Mouse (Mus musculus) midbrain, embryonic 12.5 days (tissue): ENCODE measurements around the gene Zzef1. TPM values are rescaled to one million over a fixed set of nuclear protein-coding genes. Genes with fewer than 3 reads are reported as not detected.

Experiments
- ATAC-seq: fragments of 200-750 bp; cut with Nextera tagmentation; 2 replicates; pipeline ENCODE4 v1.8.0; 2017; ENCODE audit warnings: low read depth, moderate TSS enrichment, moderate library complexity; ENCODE audit not compliant: low FRiP score
- H3K27ac ChIP-seq: fragments of 300-500 bp; sonication (generic); replicated peaks from 2 replicates; pipeline ENCODE4 v1.5.1; 2016; ENCODE audit warnings: mild to moderate bottlenecking
- H3K27me3 ChIP-seq: fragments of 300-500 bp; sonication (generic); 2 replicates; pipeline ENCODE4 v1.6.1; 2016; ENCODE audit warnings: mild to moderate bottlenecking
- H3K36me3 ChIP-seq: fragments of 300-500 bp; sonication (generic); 2 replicates; pipeline ENCODE4 v1.6.1; 2016
- H3K4me1 ChIP-seq: fragments of 300-500 bp; sonication (generic); 2 replicates; pipeline ENCODE4 v1.6.1; 2016
- H3K4me2 ChIP-seq: fragments of 300-500 bp; sonication (generic); replicated peaks from 2 replicates; pipeline ENCODE4 v1.6.1; 2016; ENCODE audit warnings: mild to moderate bottlenecking, moderate library complexity
- H3K4me3 ChIP-seq: fragments of 300-500 bp; sonication (generic); 2 replicates; pipeline ENCODE4 v1.5.1; 2016; ENCODE audit warnings: mild to moderate bottlenecking
- H3K9ac ChIP-seq: fragments of 300-500 bp; sonication (generic); replicated peaks from 2 replicates; pipeline ENCODE4 v1.6.1; 2016; ENCODE audit warnings: mild to moderate bottlenecking, moderate library complexity
- H3K9me3 ChIP-seq: fragments of 300-500 bp; sonication (generic); 2 replicates; pipeline ENCODE4 v1.6.1; 2016; ENCODE audit warnings: mild to moderate bottlenecking
- WGBS: fragments of 180-500 bp; shearing (Covaris S2); methylation state at CpG from one replicate; pipeline ENCODE4 v1.1.7; 2016; 5-methylcytosine and 5-hydroxymethylcytosine counted together
- polyA plus RNA-seq: library from polyadenylated mRNA; unstranded; fragments of >200 nt; fragmentation: Nextera tagmentation; extraction: Ambion mirVana; gene quantifications from 2 replicates; pipeline ENCODE4 v1.2.1, GENCODE M21; 2016

Zzef1 gene
- polyA plus RNA-seq, 1 experiment from 2014 or later, result 11.9 TPM

GRCm38 (mm10) chr11:72951137-72952000 lies 155.3 kb downstream of the Zzef1 start:
- Histone ChIP-seq H3K27me3 (peaks cover 7% of the 10 kb centered on the region; the same call in 1 of the 2 replicates), H3K9me3 (0 out of 2 replicates have a peak, but pooled peaks cover 8% of the 10 kb centered on the region), H3K4me2 (no peak overlapping the region), H3K27ac (no peak overlapping the region), H3K4me1 (no peaks in the 10 kb centered on the region), H3K4me3 (no peak overlapping the region), H3K9ac (no peak overlapping the region), H3K36me3 (no peaks in the 10 kb centered on the region)
- no peak for ATAC-seq
- 73% methylated on average over 22 of the region's 22 CpGs for WGBS

- Histone ChIP-seq H3K4me3 (no peak overlapping the region), H3K4me2 (no peak overlapping the region), H3K9ac (no peak overlapping the region), H3K9me3 (0 out of 2 replicates have a peak, but pooled peaks cover 8% of the 10 kb centered on the region), H3K27me3 (0 out of 2 replicates have a peak, but pooled peaks cover 4% of the 10 kb centered on the region), H3K4me1 (no peaks in the 10 kb centered on the region), H3K27ac (no peak overlapping the region), H3K36me3 (no peaks in the 10 kb centered on the region)
- no peak for ATAC-seq
- 65% methylated on average over 3 of the region's 3 CpGs for WGBS
These were observed 156.2 kb downstream of the Zzef1 start for GRCm38 (mm10) chr11:72952226-72952625.

GRCm38 (mm10) chr11:72952697-72953096 lies 156.7 kb downstream of the Zzef1 start:
- 89% methylated on average over 6 of the region's 6 CpGs for WGBS
- H3K9ac ChIP-seq, result no peak overlapping the region
- no peaks in the 10 kb centered on the region for H3K36me3 ChIP-seq
- H3K4me2 ChIP-seq, result no peak overlapping the region
- H3K4me1 ChIP-seq, result no peaks in the 10 kb centered on the region
- H3K9me3 ChIP-seq, result 0 out of 2 replicates have a peak, but pooled peaks cover 8% of the 10 kb centered on the region
- 0 out of 2 replicates have a peak, but pooled peaks cover 4% of the 10 kb centered on the region for H3K27me3 ChIP-seq
- H3K27ac ChIP-seq, result no peak overlapping the region
- no peak overlapping the region for H3K4me3 ChIP-seq
- ATAC-seq, result no peak

GRCm38 (mm10) chr11:72953116-72953439 lies 157.1 kb downstream of the Zzef1 start:
- H3K36me3 ChIP-seq, result no peaks in the 10 kb centered on the region
- H3K9me3 ChIP-seq, result 0 out of 2 replicates have a peak, but pooled peaks cover 8% of the 10 kb centered on the region
- no peaks in the 10 kb centered on the region for H3K4me1 ChIP-seq
- H3K9ac ChIP-seq, result no peak overlapping the region
- H3K4me3 ChIP-seq, result no peak overlapping the region
- WGBS, result 73% methylated on average over 1 of the region's 1 CpGs
- H3K4me2 ChIP-seq, result no peak overlapping the region
- no peak for ATAC-seq
- no peak overlapping the region for H3K27ac ChIP-seq
- H3K27me3 ChIP-seq, result 0 out of 2 replicates have a peak, but pooled peaks cover 4% of the 10 kb centered on the region

- WGBS, result 91% methylated on average over 4 of the region's 4 CpGs
- Histone ChIP-seq H3K9me3 (0 out of 2 replicates have a peak, but pooled peaks cover 8% of the 10 kb centered on the region), H3K9ac (no peak overlapping the region), H3K4me1 (no peaks in the 10 kb centered on the region), H3K36me3 (no peaks in the 10 kb centered on the region), H3K4me2 (no peak overlapping the region), H3K4me3 (no peak overlapping the region), H3K27ac (no peak overlapping the region), H3K27me3 (0 out of 2 replicates have a peak, but pooled peaks cover 4% of the 10 kb centered on the region)
- ATAC-seq, result no peak
These were observed 157.6 kb downstream of the Zzef1 start for GRCm38 (mm10) chr11:72953440-72954151.

- H3K9me3 ChIP-seq, result 0 out of 2 replicates have a peak, but pooled peaks cover 8% of the 10 kb centered on the region
- H3K9ac ChIP-seq, result no peak overlapping the region
- peaks cover 8% of the 10 kb centered on the region for H3K27me3 ChIP-seq
- H3K27ac ChIP-seq, result no peak overlapping the region
- no peaks in the 10 kb centered on the region for H3K4me1 ChIP-seq
- no peaks in the 10 kb centered on the region for H3K36me3 ChIP-seq
- no peak overlapping the region for H3K4me3 ChIP-seq
- WGBS, result 82% methylated on average over 4 of the region's 4 CpGs
- no peak for ATAC-seq
- no peak overlapping the region for H3K4me2 ChIP-seq
These were observed 158.2 kb downstream of the Zzef1 start for GRCm38 (mm10) chr11:72954216-72954615.

- H3K4me1 ChIP-seq, result no peaks in the 10 kb centered on the region
- H3K27me3 ChIP-seq, result peaks cover 20% of the 10 kb centered on the region
- 76% methylated on average over 5 of the region's 5 CpGs for WGBS
- H3K27ac ChIP-seq, result no peak overlapping the region
- no peak for ATAC-seq
- H3K9me3 ChIP-seq, result no peaks in the 10 kb centered on the region
- H3K4me2 ChIP-seq, result no peak overlapping the region
- no peak overlapping the region for H3K4me3 ChIP-seq
- H3K9ac ChIP-seq, result no peak overlapping the region
- no peaks in the 10 kb centered on the region for H3K36me3 ChIP-seq
These were observed 159.4 kb downstream of the Zzef1 start for GRCm38 (mm10) chr11:72955339-72955974.

- Histone ChIP-seq H3K27me3 (peaks cover 38% of the 10 kb centered on the region), H3K4me1 (peaks cover 5% of the 10 kb centered on the region), H3K9me3 (no peaks in the 10 kb centered on the region), H3K4me2 (no peak overlapping the region), H3K9ac (no peak overlapping the region), H3K4me3 (no peak overlapping the region), H3K27ac (no peak overlapping the region), H3K36me3 (no peaks in the 10 kb centered on the region)
- WGBS, result 66% methylated on average over 2 of the region's 2 CpGs
- no peak for ATAC-seq
These were observed 161.3 kb downstream of the Zzef1 start for GRCm38 (mm10) chr11:72957318-72957717.

GRCm38 (mm10) chr11:72959924-72960679 lies 164.1 kb downstream of the Zzef1 start:
- Histone ChIP-seq H3K9ac (no peak overlapping the region), H3K27me3 (peaks cover 52% of the 10 kb centered on the region), H3K4me3 (no peak overlapping the region), H3K27ac (no peak overlapping the region), H3K9me3 (no peaks in the 10 kb centered on the region), H3K36me3 (no peaks in the 10 kb centered on the region), H3K4me1 (peaks cover 5% of the 10 kb centered on the region), H3K4me2 (no peak overlapping the region)
- whole genome bisulfite sequencing, result 15% methylated on average over 15 of the region's 15 CpGs
- no peak for ATAC-seq

- Histone ChIP-seq H3K9ac (no peak overlapping the region), H3K9me3 (no peaks in the 10 kb centered on the region), H3K4me3 (peak overlapping the region; percentile 34), H3K4me2 (peak overlapping the region; percentile 44), H3K4me1 (peaks cover 5% of the 10 kb centered on the region), H3K36me3 (no peaks in the 10 kb centered on the region), H3K27ac (no peak overlapping the region), H3K27me3 (peaks cover 52% of the 10 kb centered on the region)
- WGBS, result 3% methylated on average over 15 of the region's 15 CpGs
- no peak for ATAC-seq
These were observed 164.7 kb downstream of the Zzef1 start for GRCm38 (mm10) chr11:72960723-72961071.
